ENCODE assay signal across 20 mouse cellular contexts in the genomic region with DNA sequence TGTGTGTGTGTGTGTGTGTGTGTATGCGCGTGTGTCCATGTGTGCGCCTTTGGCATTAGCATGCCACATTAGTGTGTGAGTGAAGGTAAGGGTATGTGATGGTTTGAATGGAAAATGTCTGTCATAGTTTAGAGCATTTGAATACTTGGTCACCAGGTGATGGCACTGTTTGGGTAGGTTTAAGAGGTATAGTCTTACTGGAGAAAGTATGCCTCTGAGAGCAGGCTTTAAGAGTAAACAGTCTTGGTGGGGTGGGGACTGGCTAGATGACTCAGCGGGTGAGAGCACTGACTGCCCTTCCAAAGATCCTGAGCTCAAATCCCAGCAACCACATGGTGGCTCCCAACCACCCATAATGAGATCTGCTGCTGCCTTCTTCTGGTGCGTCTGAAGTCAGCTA. TPM values are rescaled to one million over a fixed set of nuclear protein-coding genes. Genes with fewer than 3 reads are reported as not detected.
DNase-seq lines count a peak whose midpoint lies in the region; ATAC-seq and TF ChIP-seq lines count a peak whose summit lies in the region.
"Had no signal": no experiment of that assay in that cellular context is flagged by ENCODE, and none has a peak within 500 bp of the region (broad histone marks: within the 10 kb centered on the region; RNA-seq: fewer than 3 reads in every experiment).

No protein-coding gene starts in this region.

- no peaks in the 10 kb centered on the region for H3K27me3 ChIP-seq in lung, postnatal 0 days (replicated peaks; ENCODE audit: insufficient read depth, low read length)
- no peaks in the 10 kb centered on the region for H3K27me3 ChIP-seq in limb, embryonic 10.5 days (ENCODE audit: low read depth, poor library complexity, severe bottlenecking)
- no peaks in the 10 kb centered on the region for H3K27me3 ChIP-seq in stomach, postnatal 0 days (ENCODE audit: control insufficient read depth, insufficient read depth, low read length)
- H3K27me3 ChIP-seq: forebrain, embryonic 15.5 days; limb, embryonic 12.5 days; megakaryocyte, embryonic 14.5 days; midbrain, embryonic 15.5 days; stomach, embryonic 15.5 days had no signal

- intact Hi-C loops in left cerebral cortex, postnatal 36 days (cut with DNase I) = no loop called here

- H3K4me1 ChIP-seq in lung, postnatal 0 days (ENCODE audit: insufficient read depth, low read depth, low read length) = no peaks in the 10 kb centered on the region
- H3K4me1 ChIP-seq in limb, embryonic 10.5 days = no peaks in the 10 kb centered on the region
- no peaks in the 10 kb centered on the region for H3K4me1 ChIP-seq in stomach, postnatal 0 days (replicated peaks; ENCODE audit: control insufficient read depth, insufficient read depth)
- H3K4me1 ChIP-seq: embryonic facial prominence, embryonic 10.5 days; forebrain, embryonic 15.5 days; limb, embryonic 12.5 days; midbrain, embryonic 15.5 days; stomach, embryonic 15.5 days had no signal

- ATAC-seq in lung, postnatal 0 days = peak; percentile 40; the same call in 1 of the 2 replicates
- peak; percentile 87 for ATAC-seq in stomach, postnatal 0 days (ENCODE audit: low FRiP score, low TSS enrichment)
- ATAC-seq in megakaryocyte, adult 5-6 weeks (ENCODE audit: poor library complexity, severe bottlenecking) = no peak
- ATAC-seq: forebrain, embryonic 15.5 days; hindbrain, postnatal 0 days; midbrain, embryonic 15.5 days had no signal

- no peak overlapping the region for H3K9ac ChIP-seq in lung, postnatal 0 days (replicated peaks; ENCODE audit: low read depth)
- no peak overlapping the region for H3K9ac ChIP-seq in stomach, postnatal 0 days (ENCODE audit: low read length)
- H3K9ac ChIP-seq: forebrain, embryonic 15.5 days; limb, embryonic 12.5 days; midbrain, embryonic 15.5 days; stomach, embryonic 15.5 days had no signal

- H3K4me3 ChIP-seq in lung, postnatal 0 days (ENCODE audit: low read depth, low read length) = no peak overlapping the region
- no peak overlapping the region for H3K4me3 ChIP-seq in limb, embryonic 10.5 days
- H3K4me3 ChIP-seq in stomach, postnatal 0 days (ENCODE audit: low read depth, low read length) = no peak overlapping the region
- H3K4me3 ChIP-seq: embryonic facial prominence, embryonic 10.5 days; erythroblast, embryonic 14.5 days; forebrain, embryonic 15.5 days; limb, embryonic 12.5 days; megakaryocyte, embryonic 14.5 days; midbrain, embryonic 15.5 days; stomach, embryonic 15.5 days had no signal

- H3K36me3 ChIP-seq in lung, postnatal 0 days (ENCODE audit: insufficient read depth, low read length) = no peaks in the 10 kb centered on the region
- no peaks in the 10 kb centered on the region for H3K36me3 ChIP-seq in limb, embryonic 10.5 days
- no peaks in the 10 kb centered on the region for H3K36me3 ChIP-seq in stomach, postnatal 0 days (ENCODE audit: control insufficient read depth, insufficient read depth, low read length)
- H3K36me3 ChIP-seq: embryonic facial prominence, embryonic 10.5 days; forebrain, embryonic 15.5 days; limb, embryonic 12.5 days; midbrain, embryonic 15.5 days; stomach, embryonic 15.5 days had no signal

- no peak for DNase-seq in lung, postnatal 0 days (ENCODE audit: low spot score)
- no peak for DNase-seq in lung, adult 18-20 months
- DNase-seq in MN1 (ENCODE audit: low spot score) = peak; percentile 38
- DNase-seq in limb, embryonic 10.5 days (ENCODE audit: low spot score) = peak; percentile 3
- peak; percentile 40 for DNase-seq in stomach, postnatal 0 days (ENCODE audit: low spot score)
- no peak for DNase-seq in left cerebral cortex, postnatal 36 days (ENCODE audit: low spot score in 2 of 2)
- no peak for DNase-seq in heart, adult 8-10 months (ENCODE audit: low spot score)
- DNase-seq: adrenal gland, postnatal 10 days; cerebellum, adult 18-20 months; kidney, adult 9 months; thymus, postnatal 14 days had no signal

- no peaks in the 10 kb centered on the region for H3K9me3 ChIP-seq in lung, postnatal 0 days (ENCODE audit: low read length)
- H3K9me3 ChIP-seq in limb, embryonic 10.5 days (replicated peaks) = no peaks in the 10 kb centered on the region
- no peaks in the 10 kb centered on the region for H3K9me3 ChIP-seq in stomach, postnatal 0 days (ENCODE audit: control insufficient read depth, low read length)
- H3K9me3 ChIP-seq: forebrain, embryonic 15.5 days; limb, embryonic 12.5 days; midbrain, embryonic 15.5 days; stomach, embryonic 15.5 days had no signal

- H3K4me2 ChIP-seq in lung, postnatal 0 days (replicated peaks; ENCODE audit: low read depth, low read length) = no peak overlapping the region
- no peak overlapping the region for H3K4me2 ChIP-seq in stomach, postnatal 0 days (replicated peaks; ENCODE audit: low read depth)
- H3K4me2 ChIP-seq: forebrain, embryonic 15.5 days; limb, embryonic 12.5 days; midbrain, embryonic 15.5 days; stomach, embryonic 15.5 days had no signal

- no peak overlapping the region for H3K27ac ChIP-seq in lung, postnatal 0 days (ENCODE audit: low read length)
- no peak overlapping the region for H3K27ac ChIP-seq in limb, embryonic 10.5 days
- no peak overlapping the region for H3K27ac ChIP-seq in stomach, postnatal 0 days (replicated peaks)
- H3K27ac ChIP-seq: embryonic facial prominence, embryonic 10.5 days; forebrain, embryonic 15.5 days; hindbrain, postnatal 0 days; limb, embryonic 12.5 days; midbrain, embryonic 15.5 days; stomach, embryonic 15.5 days had no signal

- peak; percentile 14; the same call in 1 of the 2 replicates for TF ChIP-seq CTCF in lung, postnatal 0 days (IDR thresholded peaks at IDR 0.05)
- TF ChIP-seq CTCF in stomach, postnatal 0 days (IDR thresholded peaks at IDR 0.05; ENCODE audit: low read depth) = 0 out of 2 replicates have a peak, but pooled peaks have one; percentile 27

- no peak for TF ChIP-seq EP300 in lung, postnatal 0 days (IDR thresholded peaks at IDR 0.05)
- TF ChIP-seq EP300 in stomach, postnatal 0 days (optimal IDR thresholded peaks at IDR 0.05) = no peak

- WGBS in lung, postnatal 0 days = 74% methylated on average over 5 of the region's 5 CpGs
- 91% methylated on average over 5 of the region's 5 CpGs for WGBS in limb, embryonic 10.5 days
- WGBS in stomach, postnatal 0 days = 70% methylated on average over 5 of the region's 5 CpGs

RNA-seq across cellular contexts. Expression of gene H2afz, which starts 14.6 kb away (rescaled TPM):
- 577 and 614 TPM in 2 replicates for polyA plus RNA-seq in lung, postnatal 0 days (2015; fragmentation: Nextera tagmentation; extraction: Ambion mirVana)
- 3,221 and 3,431 TPM in 2 replicates for polyA plus RNA-seq in limb, embryonic 10.5 days (2016; fragmentation: Nextera tagmentation; extraction: Ambion mirVana)
- polyA plus RNA-seq in stomach, postnatal 0 days (2015; fragmentation: Nextera tagmentation; extraction: Ambion mirVana) = 779 and 844 TPM in 2 replicates
- 100 to 1,000 TPM; 160 to 180 TPM for total RNA-seq in left cerebral cortex, postnatal 36 days (2021)
- total RNA-seq in heart, adult 8-10 months (2022) = 10 to 100 TPM; 52.4 to 76.5 (median 66.3) TPM
- 1,652 and 1,948 TPM in 2 replicates for total RNA-seq in megakaryocyte, adult 5-6 weeks (2015)
- 1,300 and 1,333 TPM in 2 replicates for total RNA-seq in megakaryocyte, adult 5-6 weeks (2017)

RNA-seq across cellular contexts. Expression of gene Dnajb14, which starts 17.8 kb away (rescaled TPM):
- polyA plus RNA-seq in lung, postnatal 0 days (2015; fragmentation: Nextera tagmentation; extraction: Ambion mirVana) = 10.0 and 12.4 TPM in 2 replicates
- polyA plus RNA-seq in limb, embryonic 10.5 days (2016; fragmentation: Nextera tagmentation; extraction: Ambion mirVana) = 6.8 TPM in 2 replicates
- polyA plus RNA-seq in stomach, postnatal 0 days (2015; fragmentation: Nextera tagmentation; extraction: Ambion mirVana) = 10.8 and 12.6 TPM in 2 replicates
- total RNA-seq in left cerebral cortex, postnatal 36 days (2021) = 10 to 100 TPM; 43.9 to 48.8 TPM
- total RNA-seq in heart, adult 8-10 months (2022) = 10 to 100 TPM in 2 of 4 experiments, 1 to 10 TPM in 2; 8.4 to 13.3 (median 10.8) TPM
- 32.0 and 33.3 TPM in 2 replicates for total RNA-seq in megakaryocyte, adult 5-6 weeks (2015)
- 26.9 and 32.6 TPM in 2 replicates for total RNA-seq in megakaryocyte, adult 5-6 weeks (2017)

Comparison
In these comparisons a context has a peak if more than half of its experiments do, and no peak if none do; other contexts are left out.
1. DNase-seq: peak in MN1 (single experiment), limb, embryonic 10.5 days (single experiment) and stomach, postnatal 0 days (single experiment); none in lung, postnatal 0 days (single experiment), lung, adult 18-20 months (0 of 2), left cerebral cortex, postnatal 36 days (0 of 2) and heart, adult 8-10 months (single experiment).
2. RNA of gene H2afz, which starts 14.6 kb away (total RNA-seq): 1,300 to 1,948 TPM in megakaryocyte, adult 5-6 weeks; 160 to 180 TPM in left cerebral cortex, postnatal 36 days and 52.4 to 76.5 TPM in heart, adult 8-10 months; every median in the first group is over 4 times any median in the second.